Mouse (Mus musculus): ENCODE data around the gene Gm45021.
A peak's percentile ranks its signal among the peaks of the same experiment; 100 is the strongest.

Gene Gm45021

GRCm38 (mm10) chr6:48589194-48589750 lies at the start of gene Gm45021:
Gene Gm45021, plus strand, starts transcription at chr6:48589610.
- DNase-seq (ENCODE audit: low read depth), result no peak

DNA sequence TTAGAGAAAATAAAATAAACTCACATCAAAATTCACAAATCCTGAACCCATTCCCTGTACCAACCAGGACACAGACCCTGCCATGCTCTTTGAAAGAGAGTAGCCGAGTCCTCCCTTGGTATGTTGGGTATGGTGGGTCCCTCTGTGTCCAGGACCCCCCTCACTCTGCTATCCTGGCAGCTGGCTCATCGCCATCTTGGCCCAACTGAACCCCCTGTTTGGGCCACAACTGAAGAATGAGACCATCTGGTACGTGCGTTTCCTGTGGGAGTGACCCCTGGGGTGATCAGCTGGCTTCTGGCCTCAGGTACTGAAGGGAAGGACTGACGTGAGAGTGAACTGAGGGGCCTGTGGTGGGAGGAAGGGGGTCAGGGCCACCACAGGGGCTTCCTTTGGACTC lies 49.5 kb upstream of the Gm45021 start:
- no peak for DNase-seq (ENCODE audit: low read depth)

GRCm38 (mm10) chr6:48540721-48541120 lies 48.7 kb upstream of the Gm45021 start:
- no peak for DNase-seq (ENCODE audit: low read depth)

GRCm38 (mm10) chr6:48541560-48542450 lies 47.6 kb upstream of the Gm45021 start:
- DNase-seq (ENCODE audit: low read depth), result peak; percentile 79

DNA sequence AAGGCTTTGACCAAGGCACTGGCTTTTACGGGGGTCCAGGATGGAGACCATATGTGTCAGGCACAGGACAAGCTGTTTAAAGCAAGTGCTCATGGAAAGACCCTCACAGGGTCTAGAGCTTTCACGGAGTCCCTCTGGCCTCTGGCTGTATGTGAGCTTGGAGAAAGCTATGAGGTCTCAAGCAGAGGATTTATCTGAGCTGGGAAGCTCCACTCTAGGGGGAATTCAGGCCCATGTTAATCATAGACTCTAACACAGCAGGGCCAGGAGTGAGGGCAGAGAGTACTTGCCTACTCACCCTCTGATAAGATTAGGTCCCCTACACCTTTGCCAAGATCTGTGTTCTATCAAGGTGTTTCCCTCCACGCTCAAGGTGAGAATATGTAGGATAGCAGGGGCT lies 46.8 kb upstream of the Gm45021 start:
- DNase-seq (ENCODE audit: low read depth), result no peak

DNA sequence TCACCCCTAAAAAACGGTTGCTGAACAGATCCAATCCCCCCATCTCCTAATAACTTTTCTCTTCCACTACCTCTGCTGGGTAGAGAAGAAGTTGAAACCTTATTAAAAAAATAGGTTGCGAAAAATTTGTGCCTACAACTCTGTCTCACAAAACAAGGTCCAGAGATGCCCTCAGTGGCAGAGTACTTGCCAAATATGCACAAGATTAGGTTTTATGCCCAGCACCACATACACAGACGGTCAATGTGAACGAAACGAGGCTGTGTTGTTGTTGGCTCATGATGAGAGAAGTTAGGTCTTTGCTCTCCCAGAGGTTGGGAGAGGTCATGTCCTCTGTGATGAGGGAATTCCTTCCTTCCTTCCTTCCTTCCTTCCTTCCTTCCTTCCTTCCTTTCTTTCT lies 44.2 kb upstream of the Gm45021 start:
- DNase-seq (ENCODE audit: low read depth), result no peak

DNA sequence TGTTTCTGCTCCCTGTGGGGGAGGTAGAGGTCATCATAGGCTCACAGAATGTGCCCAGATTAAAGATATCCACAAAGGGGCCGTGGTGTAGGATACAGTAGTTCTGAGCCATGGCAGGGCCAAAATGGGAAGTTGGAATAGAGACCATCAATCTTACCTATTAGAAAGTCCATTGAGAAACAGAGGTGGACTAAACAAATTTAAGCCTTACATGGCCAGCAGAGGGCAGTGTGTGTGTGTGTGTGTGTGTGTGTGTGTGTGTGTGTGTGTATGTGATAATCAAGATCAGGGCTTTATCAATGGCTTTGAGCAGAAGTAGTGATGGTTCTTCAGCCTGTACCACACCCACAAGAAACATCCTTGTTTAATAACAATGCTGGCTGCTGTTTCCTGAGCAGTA lies 43.1 kb upstream of the Gm45021 start:
- DNase-seq (ENCODE audit: low read depth), result no peak

DNA sequence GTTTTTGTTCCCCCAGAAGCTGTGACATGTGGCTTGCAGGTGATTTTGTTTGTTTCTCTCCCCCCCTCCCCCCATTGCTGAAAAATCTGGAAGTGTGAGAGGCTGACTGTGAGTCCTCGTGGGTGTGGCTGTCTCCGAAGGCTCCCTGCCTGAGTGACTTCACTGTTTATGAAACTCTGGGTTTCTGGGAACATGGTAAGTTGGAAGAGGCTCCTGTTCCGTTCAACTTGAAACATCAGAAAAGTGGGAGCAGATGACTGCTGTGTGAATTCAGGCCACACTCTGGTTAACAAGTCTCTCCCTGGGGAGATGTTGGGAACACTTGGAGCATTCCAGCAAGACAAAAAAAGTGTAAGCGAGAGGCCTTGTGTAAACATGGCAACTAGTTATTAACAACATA lies 42.6 kb upstream of the Gm45021 start:
- DNase-seq (ENCODE audit: low read depth), result peak; percentile 59

DNA sequence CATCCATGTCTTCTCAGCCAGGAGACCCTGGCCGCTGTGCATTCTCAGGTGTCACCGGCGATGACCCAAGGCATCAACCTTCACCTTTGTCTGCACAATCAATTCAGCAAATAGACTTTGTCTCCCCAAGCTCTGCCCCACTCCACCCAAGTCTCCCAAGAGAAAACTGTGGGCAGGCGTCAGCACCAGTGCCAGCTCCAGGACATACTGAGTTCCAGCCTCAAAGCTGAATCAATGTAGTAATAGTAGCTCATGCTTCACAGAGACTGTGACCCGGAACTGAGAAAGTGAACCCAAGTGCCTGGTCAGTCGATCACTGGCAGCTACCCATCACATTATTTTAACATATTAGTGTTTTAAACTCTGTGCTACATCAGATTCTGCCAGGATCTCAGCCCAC lies 41.1 kb upstream of the Gm45021 start:
- DNase-seq (ENCODE audit: low read depth), result no peak

GRCm38 (mm10) chr6:48552918-48553317 lies 36.5 kb upstream of the Gm45021 start:
- no peak for DNase-seq (ENCODE audit: low read depth)

DNA sequence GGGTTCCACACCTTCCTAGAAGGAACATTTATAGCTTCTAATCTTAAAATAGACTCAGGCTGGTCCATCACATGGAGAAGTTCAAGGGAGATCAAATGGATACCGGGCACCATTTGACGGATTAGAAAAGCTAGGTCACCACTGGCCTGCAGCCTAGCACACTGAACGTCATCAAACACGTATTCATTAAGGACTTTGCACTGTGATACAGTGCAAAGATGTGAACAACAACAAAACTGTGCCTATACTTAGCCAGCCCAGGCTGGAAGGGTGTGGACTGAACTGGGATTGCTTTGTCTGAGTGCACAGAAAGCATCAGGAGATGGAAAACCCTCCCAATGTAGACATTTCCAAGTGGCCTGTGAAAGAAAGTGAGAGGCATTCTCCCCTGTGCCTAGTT lies 35.6 kb upstream of the Gm45021 start:
- no peak for DNase-seq (ENCODE audit: low read depth)

DNA sequence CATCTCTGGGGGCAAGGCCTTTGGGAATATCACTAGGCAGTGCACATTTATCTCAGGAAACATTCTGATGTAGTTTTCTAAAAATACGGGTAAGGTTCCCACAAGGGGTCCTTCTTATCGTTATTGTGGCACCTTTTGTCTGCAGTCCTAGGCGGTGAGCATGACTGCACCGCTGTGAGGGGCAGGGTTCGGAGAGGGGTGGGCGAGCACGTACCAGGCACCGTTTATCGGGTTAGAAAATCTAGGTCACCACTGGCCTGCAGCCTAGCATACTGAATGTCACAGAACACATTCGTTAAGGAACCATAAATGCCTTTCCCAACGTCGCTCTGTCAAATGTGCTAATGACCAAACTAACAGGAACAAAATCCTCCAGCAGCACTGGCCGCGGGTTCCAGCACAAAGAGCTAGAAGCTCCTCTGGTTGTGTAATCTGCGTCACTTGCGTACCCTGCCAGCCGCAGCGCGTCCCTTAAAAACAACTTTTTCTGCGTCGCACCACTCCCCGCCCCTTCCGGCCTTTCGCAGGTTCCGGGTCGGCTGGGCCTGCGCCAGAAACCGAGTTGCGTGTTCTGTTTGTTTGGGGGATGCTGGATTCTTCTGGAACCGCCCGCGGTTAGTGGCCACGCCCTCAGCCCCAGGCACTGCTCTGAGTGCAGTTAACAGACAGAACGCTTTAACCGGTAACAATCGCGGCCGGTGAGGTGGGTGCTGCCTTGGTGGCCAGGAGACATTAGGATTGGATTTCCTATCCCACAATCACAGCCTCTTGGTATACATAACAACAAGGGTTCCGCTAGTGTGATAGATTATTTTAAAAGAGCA lies 34.9 kb upstream of the Gm45021 start, which contains the start of gene Lrrc61:
TSS of gene Lrrc61 (plus strand) at position 517 of the 824 bp plus-strand sequence.
- DNase-seq (ENCODE audit: low read depth), result peak; percentile 86

GRCm38 (mm10) chr6:48555104-48555890 lies 34.1 kb upstream of the Gm45021 start:
- no peak for DNase-seq (ENCODE audit: low read depth)

- DNase-seq (ENCODE audit: low read depth), result no peak
These were observed 33.5 kb upstream of the Gm45021 start for GRCm38 (mm10) chr6:48555956-48556355.

- no peak for DNase-seq (ENCODE audit: low read depth)
These were observed 23.6 kb upstream of the Gm45021 start for GRCm38 (mm10) chr6:48565693-48566310.

DNA sequence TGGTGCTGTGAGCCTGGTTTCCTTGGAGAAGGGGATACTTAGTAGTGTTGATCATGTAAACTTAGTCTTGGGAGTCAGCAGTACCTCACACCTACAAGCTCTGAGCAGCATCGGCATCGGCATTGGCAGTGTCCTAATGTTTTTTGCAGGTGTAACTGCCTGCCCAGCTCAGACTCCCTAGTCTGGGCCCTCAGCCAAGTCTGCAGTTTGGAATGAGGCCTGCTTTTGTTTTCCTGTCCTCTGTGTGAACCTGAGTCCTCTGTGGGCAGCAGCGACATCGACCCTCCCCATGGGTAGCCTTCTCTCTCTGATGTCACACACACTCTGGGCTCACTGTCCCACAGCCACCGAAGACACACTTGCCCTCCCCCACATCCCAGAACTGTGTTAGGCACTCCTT lies 23.1 kb upstream of the Gm45021 start:
- no peak for DNase-seq (ENCODE audit: low read depth)

GRCm38 (mm10) chr6:48568036-48568984 lies 21.1 kb upstream of the Gm45021 start:
- no peak for DNase-seq (ENCODE audit: low read depth)

DNA sequence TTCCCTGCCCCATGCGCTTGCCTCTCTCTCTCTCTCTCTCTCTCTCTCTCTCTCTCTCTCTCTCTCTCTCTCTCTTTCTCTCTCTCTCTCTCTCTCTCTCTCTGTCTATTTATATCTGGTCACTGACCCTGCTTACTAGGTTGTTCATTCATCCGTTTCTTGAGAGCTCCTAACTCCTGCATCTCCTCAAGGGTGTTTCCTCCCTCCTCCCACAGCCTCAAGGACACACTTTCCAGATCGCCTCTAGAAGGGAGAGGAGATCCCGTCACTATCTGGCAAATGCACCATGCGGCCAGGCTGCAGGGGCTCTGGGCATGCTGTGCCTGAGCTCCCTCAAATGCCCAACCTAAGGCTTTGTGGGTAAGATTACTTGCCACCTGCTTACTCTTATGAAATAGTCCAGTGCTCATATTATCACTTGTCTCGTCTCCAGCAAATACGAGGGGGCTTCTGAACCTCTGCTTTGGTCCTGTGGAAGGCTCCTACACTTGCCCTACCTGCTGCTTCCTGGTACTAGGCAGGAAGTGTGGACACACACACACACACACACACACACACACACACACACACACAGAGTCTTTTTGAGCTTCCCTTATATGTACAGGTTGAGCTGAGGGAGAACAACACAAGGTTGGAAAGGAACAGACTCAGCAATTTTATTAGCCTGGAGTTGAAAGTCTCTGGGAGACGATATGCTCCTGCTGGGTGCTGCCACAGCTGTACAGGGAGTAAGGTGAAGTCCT lies 20.2 kb upstream of the Gm45021 start:
- DNase-seq (ENCODE audit: low read depth), result no peak

DNA sequence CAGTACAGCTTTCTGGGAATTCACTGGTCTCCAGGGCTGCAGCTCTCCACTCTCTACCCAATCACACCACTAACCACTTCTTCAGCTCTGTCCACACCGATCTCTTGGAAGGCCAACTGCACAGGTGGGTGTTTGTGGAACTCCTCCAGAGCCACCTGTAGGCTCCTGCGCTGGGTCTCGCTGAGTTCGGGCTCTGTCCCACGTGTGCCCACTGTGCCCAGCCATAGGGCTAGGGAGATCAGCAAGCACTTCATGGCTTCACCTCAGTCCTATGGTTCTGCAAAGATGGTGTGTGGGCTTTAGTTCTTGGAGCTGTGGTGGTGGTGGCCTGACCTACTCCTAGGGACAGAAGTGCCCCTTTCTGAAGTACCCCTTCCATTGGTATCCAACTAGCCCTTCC lies 17.4 kb upstream of the Gm45021 start:
- no peak for DNase-seq (ENCODE audit: low read depth)

Measured in fibroblast of lung, adult 2 months (primary cell).